Mouse (Mus musculus) mature B cell (primary cell): ENCODE measurements around the gene Trim9.

ENCODE experiments used
- in situ Hi-C: fragments of 300-500 bp; cut with MboI; formaldehyde crosslinking; loops from 2 replicates; pipeline ENCODE4 v1.14.3; 2019

Trim9 gene

GRCm38 (mm10) chr12:70347202-70347841 lies at the start of gene Trim9:
TSS of gene Trim9 (minus strand) at chr12:70347614.
- in situ Hi-C loops, result no loop called here

- in situ Hi-C loops, result no loop called here
Observed at GRCm38 (mm10) chr12:70395061-70395460, 47.6 kb upstream of the Trim9 start.

- in situ Hi-C loops, result no loop called here
Observed at GRCm38 (mm10) chr12:70391236-70391635, 43.8 kb upstream of the Trim9 start.

GRCm38 (mm10) chr12:70374976-70375375 lies 27.6 kb upstream of the Trim9 start:
- in situ Hi-C loops, result no loop called here

GRCm38 (mm10) chr12:70372874-70373273 lies 25.5 kb upstream of the Trim9 start:
- in situ Hi-C loops, result no loop called here

- in situ Hi-C loops, result no loop called here
Observed at GRCm38 (mm10) chr12:70369348-70369747, 21.9 kb upstream of the Trim9 start.

- in situ Hi-C loops, result no loop called here
Observed at GRCm38 (mm10) chr12:70368820-70369219, 21.4 kb upstream of the Trim9 start.

- in situ Hi-C loops, result no loop called here
Observed at GRCm38 (mm10) chr12:70367326-70368248, 20.2 kb upstream of the Trim9 start.

GRCm38 (mm10) chr12:70363016-70363415 lies 15.6 kb upstream of the Trim9 start:
- in situ Hi-C loops, result no loop called here

GRCm38 (mm10) chr12:70360276-70360675 lies 12.9 kb upstream of the Trim9 start:
- in situ Hi-C loops, result no loop called here

GRCm38 (mm10) chr12:70359443-70359842 lies 12.0 kb upstream of the Trim9 start:
- in situ Hi-C loops, result no loop called here

- in situ Hi-C loops, result no loop called here
Observed at GRCm38 (mm10) chr12:70354926-70355325, 7.5 kb upstream of the Trim9 start.

- in situ Hi-C loops, result no loop called here
Observed at GRCm38 (mm10) chr12:70350490-70350889, 3.1 kb upstream of the Trim9 start.

- in situ Hi-C loops, result no loop called here
Observed at GRCm38 (mm10) chr12:70349788-70350187, 2.4 kb upstream of the Trim9 start.

- in situ Hi-C loops, result no loop called here
Observed at GRCm38 (mm10) chr12:70348026-70348425, 612 bp upstream of the Trim9 start.

- in situ Hi-C loops, result no loop called here
Observed at GRCm38 (mm10) chr12:70346139-70347026, 1.0 kb downstream of the Trim9 start.

- in situ Hi-C loops, result no loop called here
Observed at GRCm38 (mm10) chr12:70345531-70346138, 1.8 kb downstream of the Trim9 start.

- in situ Hi-C loops, result no loop called here
Observed at GRCm38 (mm10) chr12:70335176-70335575, 12.2 kb downstream of the Trim9 start.

- in situ Hi-C loops, result no loop called here
Observed at GRCm38 (mm10) chr12:70333253-70333805, 14.1 kb downstream of the Trim9 start.

- in situ Hi-C loops, result no loop called here
Observed at GRCm38 (mm10) chr12:70329059-70329458, 18.4 kb downstream of the Trim9 start.

GRCm38 (mm10) chr12:70326956-70327355 lies 20.5 kb downstream of the Trim9 start:
- in situ Hi-C loops, result no loop called here
